Mouse (Mus musculus) midbrain, embryonic 15.5 days (tissue): Measurements from ENCODE around the gene Tead3. TPM values are rescaled to one million over a fixed set of nuclear protein-coding genes. Genes with fewer than 3 reads are reported as not detected.
"Not testable (repeated sequence)": the region's sequence is repeated elsewhere in the genome, so short reads cannot be mapped to it uniquely, and the experiment has no call there.

Experiments used
- ATAC-seq: fragments of 200-750 bp; cut with Nextera tagmentation; replicated peaks from 2 replicates; pipeline ENCODE4 v1.8.0; 2017; ENCODE audit warnings: moderate TSS enrichment
- H3K27ac ChIP-seq: fragments of 300-500 bp; sonication (generic); 2 replicates; pipeline ENCODE4 v1.5.1; 2015; ENCODE audit warnings: mild to moderate bottlenecking, inconsistent platforms
- H3K27me3 ChIP-seq: fragments of 300-500 bp; sonication (generic); replicated peaks from 2 replicates; pipeline ENCODE4 v1.6.1; 2015; ENCODE audit warnings: inconsistent platforms
- H3K36me3 ChIP-seq: fragments of 300-500 bp; sonication (generic); replicated peaks from 2 replicates; pipeline ENCODE4 v1.6.1; 2015; ENCODE audit warnings: inconsistent platforms
- H3K4me1 ChIP-seq: fragments of 300-500 bp; sonication (generic); 2 replicates; pipeline ENCODE4 v1.6.1; 2015; ENCODE audit warnings: inconsistent platforms
- H3K4me2 ChIP-seq: fragments of 300-500 bp; sonication (generic); 2 replicates; pipeline ENCODE4 v1.6.1; 2015; ENCODE audit warnings: inconsistent platforms, mild to moderate bottlenecking, moderate library complexity
- H3K4me3 ChIP-seq: fragments of 300-500 bp; sonication (generic); 2 replicates; pipeline ENCODE4 v1.5.1; 2015; ENCODE audit warnings: mild to moderate bottlenecking, inconsistent platforms
- H3K9ac ChIP-seq: fragments of 300-500 bp; sonication (generic); 2 replicates; pipeline ENCODE4 v1.6.1; 2015; ENCODE audit warnings: mild to moderate bottlenecking, inconsistent platforms
- H3K9me3 ChIP-seq: fragments of 300-500 bp; sonication (generic); 2 replicates; pipeline ENCODE4 v1.6.1; 2016; ENCODE audit warnings: inconsistent platforms
- WGBS: fragments of 180-500 bp; shearing (Covaris S2); methylation state at CpG from one replicate; pipeline ENCODE4 v1.1.7; 2015; ENCODE audit warnings: mixed read lengths; 5-methylcytosine and 5-hydroxymethylcytosine counted together
- polyA plus RNA-seq: library from polyadenylated mRNA; unstranded; fragments of >200 nt; fragmentation: Nextera tagmentation; extraction: Ambion mirVana; gene quantifications from 2 replicates; pipeline ENCODE4 v1.2.1, GENCODE M21; 2015

Gene Tead3
- polyA plus RNA-seq, 1 experiment from 2014 or later, result 1.4 TPM

DNA sequence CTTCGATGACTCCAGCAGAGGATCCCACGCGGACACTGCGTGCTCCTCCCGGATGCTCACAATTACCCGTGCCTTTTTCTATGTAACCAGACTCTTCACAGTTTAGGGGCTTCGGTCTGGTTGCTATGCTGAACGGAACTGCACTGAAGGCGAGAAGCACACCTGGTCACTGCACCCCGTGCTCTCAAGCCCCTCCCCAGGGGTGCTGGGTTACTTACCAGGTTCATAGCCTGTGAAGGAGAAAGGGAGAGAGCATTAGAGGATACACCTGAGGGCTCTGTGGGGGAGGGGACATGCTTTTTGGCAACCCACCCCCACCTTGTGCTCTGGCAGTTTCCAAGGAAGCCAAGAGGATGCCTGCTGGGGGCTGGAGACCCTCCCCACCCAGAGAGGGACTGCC is 15.3 kb downstream of the Tead3 start:
- ATAC-seq, result no peak

GRCm38 (mm10) chr17:28332915-28333546 is 17.6 kb downstream of the Tead3 start:
- Histone ChIP-seq H3K4me3 (no peak overlapping the region), H3K27me3 (no peaks in the 10 kb centered on the region), H3K9ac (no peak overlapping the region), H3K4me2 (peak overlapping the region; percentile 1; the same call in 1 of the 2 replicates), H3K27ac (no peak overlapping the region), H3K9me3 (no peaks in the 10 kb centered on the region), H3K4me1 (peaks cover 20% of the 10 kb centered on the region), H3K36me3 (peaks cover 10% of the 10 kb centered on the region)
- no peak for ATAC-seq
- 69% methylated on average over 31 of the region's 31 CpGs for WGBS

More for the DNA sequence above, 15.3 kb downstream of the Tead3 start:
- Histone ChIP-seq H3K4me2 (no peak overlapping the region), H3K9me3 (no peaks in the 10 kb centered on the region), H3K4me1 (0 out of 2 replicates have a peak, but pooled peaks cover 5% of the 10 kb centered on the region), H3K4me3 (no peak overlapping the region), H3K27me3 (no peaks in the 10 kb centered on the region), H3K36me3 (peaks cover 7% of the 10 kb centered on the region), H3K9ac (no peak overlapping the region), H3K27ac (no peak overlapping the region)
- WGBS, result 73% methylated on average over 10 of the region's 10 CpGs

DNA sequence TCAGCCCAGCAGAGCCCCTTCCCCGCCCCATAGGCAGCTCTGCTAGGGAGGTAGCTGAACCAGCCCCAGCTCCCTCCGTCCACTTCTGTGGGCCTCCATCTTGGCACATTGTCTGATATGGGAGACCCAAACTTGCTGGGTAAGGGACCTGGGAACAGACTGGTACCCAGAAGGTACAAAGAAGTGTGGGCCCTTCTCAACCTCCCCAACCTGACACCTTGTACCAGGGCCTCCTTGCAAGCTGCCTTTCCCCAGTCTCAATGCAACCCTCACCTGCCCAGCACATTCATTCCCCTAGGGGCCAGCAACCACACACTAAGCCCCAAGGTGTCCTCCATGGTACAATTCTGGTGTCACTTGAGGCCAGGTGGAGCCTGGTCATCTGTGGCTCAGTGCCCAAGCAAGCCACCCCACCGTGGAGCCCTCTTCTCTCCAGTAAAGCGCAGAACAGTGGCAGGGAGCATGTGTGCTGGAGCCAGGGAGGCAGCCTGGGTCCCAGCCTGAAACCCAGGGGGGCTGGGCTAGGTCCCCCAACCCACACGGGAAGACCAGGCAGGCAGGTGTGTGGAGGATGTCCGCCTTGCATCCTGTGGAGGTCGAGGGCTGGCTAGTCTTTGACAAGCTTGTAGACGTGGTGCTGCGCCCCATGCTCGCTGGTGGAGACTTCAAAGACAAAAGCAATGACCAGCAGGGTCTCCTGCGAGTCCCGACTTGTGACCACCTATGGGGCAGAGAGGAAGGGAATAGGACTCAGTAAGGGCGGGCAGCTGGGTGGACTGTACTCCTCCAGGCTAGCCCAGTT is 18.3 kb downstream of the Tead3 start:
- H3K27ac ChIP-seq, result no peak overlapping the region
- WGBS, result 47% methylated on average over 13 of the region's 13 CpGs

GRCm38 (mm10) chr17:28331241-28332112 is 19.1 kb downstream of the Tead3 start:
- H3K4me1 ChIP-seq, result peaks cover 29% of the 10 kb centered on the region
- no peaks in the 10 kb centered on the region for H3K27me3 ChIP-seq
- no peaks in the 10 kb centered on the region for H3K9me3 ChIP-seq
- ATAC-seq, result no peak
- H3K36me3 ChIP-seq, result peaks cover 10% of the 10 kb centered on the region
- no peak overlapping the region for H3K4me2 ChIP-seq
- no peak overlapping the region for H3K27ac ChIP-seq
- no peak overlapping the region for H3K4me3 ChIP-seq
- H3K9ac ChIP-seq, result no peak overlapping the region
- 38% methylated on average over 7 of the region's 7 CpGs for WGBS

More for the DNA sequence above, 18.3 kb downstream of the Tead3 start:
- Histone ChIP-seq H3K9ac (no peak overlapping the region), H3K9me3 (no peaks in the 10 kb centered on the region), H3K4me2 (no peak overlapping the region), H3K4me3 (no peak overlapping the region), H3K4me1 (peaks cover 27% of the 10 kb centered on the region), H3K27me3 (no peaks in the 10 kb centered on the region), H3K36me3 (peaks cover 10% of the 10 kb centered on the region)
- no peak for ATAC-seq

- not testable (repeated sequence) for ATAC-seq, H3K27ac ChIP-seq, H3K27me3 ChIP-seq, H3K9me3 ChIP-seq, H3K4me3 ChIP-seq, H3K4me2 ChIP-seq, H3K9ac ChIP-seq
- 73% methylated on average over 8 of the region's 8 CpGs for WGBS
- H3K4me1 ChIP-seq, result peaks cover 29% of the 10 kb centered on the region
- H3K36me3 ChIP-seq, result peaks cover 10% of the 10 kb centered on the region
These were observed 20.0 kb downstream of the Tead3 start for GRCm38 (mm10) chr17:28330590-28330989.

DNA sequence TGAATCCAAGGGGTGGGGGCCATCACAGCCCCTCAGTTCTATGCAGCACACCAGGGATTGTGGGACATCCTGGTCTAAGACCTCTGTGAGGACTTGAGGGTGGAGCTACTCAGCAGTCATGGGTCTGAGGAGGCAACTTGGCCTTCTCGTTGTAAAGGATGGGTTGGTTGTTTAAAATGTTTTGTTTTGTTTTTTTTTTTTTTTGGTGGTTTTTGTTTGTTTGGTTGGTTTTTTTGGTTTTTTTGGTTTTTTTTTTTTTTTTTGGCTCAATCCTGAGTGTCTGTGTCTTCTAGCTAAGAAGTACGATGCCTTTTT is 20.4 kb downstream of the Tead3 start:
- Histone ChIP-seq H3K9me3 (no peaks in the 10 kb centered on the region), H3K27ac (no peak overlapping the region), H3K4me2 (peak overlapping the region; percentile 95), H3K9ac (peak overlapping the region; percentile 97), H3K4me3 (0 out of 2 replicates have a peak overlapping the region, but pooled peaks have one; percentile 69), H3K27me3 (no peaks in the 10 kb centered on the region), H3K4me1 (peaks cover 29% of the 10 kb centered on the region), H3K36me3 (peaks cover 10% of the 10 kb centered on the region)
- no peak for ATAC-seq
- 48% methylated on average over 2 of the region's 2 CpGs for WGBS

- WGBS, result 10% methylated on average over 4 of the region's 4 CpGs
- no peak for ATAC-seq
- no peak overlapping the region for H3K27ac ChIP-seq
- no peaks in the 10 kb centered on the region for H3K27me3 ChIP-seq
- peak overlapping the region; percentile 69 for H3K4me3 ChIP-seq
- H3K4me2 ChIP-seq, result peak overlapping the region; percentile 95
- H3K36me3 ChIP-seq, result peaks cover 10% of the 10 kb centered on the region
- no peaks in the 10 kb centered on the region for H3K9me3 ChIP-seq
- peak overlapping the region; percentile 97 for H3K9ac ChIP-seq
- peaks cover 29% of the 10 kb centered on the region for H3K4me1 ChIP-seq
These were observed 20.9 kb downstream of the Tead3 start for GRCm38 (mm10) chr17:28329503-28330231.

- H3K4me1 ChIP-seq, result peaks cover 29% of the 10 kb centered on the region
- peak overlapping the region; percentile 91 for H3K27ac ChIP-seq
- peak overlapping the region; percentile 95 for H3K4me2 ChIP-seq
- under 1% methylated on average over 25 of the region's 25 CpGs for WGBS
- H3K9me3 ChIP-seq, result no peaks in the 10 kb centered on the region
- peak; percentile 54 for ATAC-seq
- peak overlapping the region; percentile 69 for H3K4me3 ChIP-seq
- no peaks in the 10 kb centered on the region for H3K27me3 ChIP-seq
- H3K36me3 ChIP-seq, result peaks cover 10% of the 10 kb centered on the region
- peak overlapping the region; percentile 97 for H3K9ac ChIP-seq
These were observed 21.7 kb downstream of the Tead3 start for GRCm38 (mm10) chr17:28328946-28329345.

- Histone ChIP-seq H3K9ac (peak within 1 kb of the TSS; percentile 97), H3K27me3 (no peaks in the 10 kb centered on the region), H3K4me1 (peaks cover 29% of the 10 kb centered on the region), H3K36me3 (peaks cover 10% of the 10 kb centered on the region), H3K4me3 (peak within 1 kb of the TSS; percentile 69), H3K9me3 (no peaks in the 10 kb centered on the region), H3K27ac (peak within 1 kb of the TSS; percentile 91), H3K4me2 (peak within 1 kb of the TSS; percentile 95)
- peak; percentile 90 for ATAC-seq
- WGBS, result under 1% methylated on average over 66 of the region's 67 CpGs
These were observed 22.2 kb downstream of the Tead3 start, which contains the start of gene Rpl10a for GRCm38 (mm10) chr17:28328366-28328928. TSS of gene Rpl10a (plus strand) at chr17:28328471.

- H3K27me3 ChIP-seq, result no peaks in the 10 kb centered on the region
- H3K9ac ChIP-seq, result peak overlapping the region; percentile 86
- peak overlapping the region; percentile 69 for H3K4me3 ChIP-seq
- peaks cover 29% of the 10 kb centered on the region for H3K4me1 ChIP-seq
- 7% methylated on average over 22 of the region's 22 CpGs for WGBS
- H3K9me3 ChIP-seq, result no peaks in the 10 kb centered on the region
- peak overlapping the region; percentile 95 for H3K4me2 ChIP-seq
- peak overlapping the region; percentile 91 for H3K27ac ChIP-seq
- peaks cover 10% of the 10 kb centered on the region for H3K36me3 ChIP-seq
- ATAC-seq, result peak; percentile 69
These were observed 22.8 kb downstream of the Tead3 start for GRCm38 (mm10) chr17:28327673-28328325.

DNA sequence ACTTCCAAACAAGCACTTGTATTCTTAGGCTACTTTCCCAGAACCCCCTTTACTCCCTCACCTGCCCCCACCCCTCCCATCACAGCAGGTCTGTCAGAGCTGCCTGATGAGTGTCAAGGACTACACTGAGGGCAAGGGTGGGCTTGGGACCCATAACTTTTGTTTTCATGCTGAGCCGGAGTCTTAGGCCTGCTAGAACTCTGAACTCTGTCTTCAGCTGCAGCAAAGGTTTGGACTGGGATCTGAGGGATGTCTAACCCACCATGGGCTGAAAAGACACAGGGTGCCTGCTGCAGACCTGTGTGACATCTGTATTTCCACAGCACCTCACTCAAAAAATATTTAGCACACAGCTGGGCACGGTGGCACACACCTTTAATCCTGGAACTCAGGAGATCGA is 23.7 kb downstream of the Tead3 start:
- 85% methylated on average over 3 of the region's 3 CpGs for WGBS
- no peaks in the 10 kb centered on the region for H3K9me3 ChIP-seq
- peaks cover 29% of the 10 kb centered on the region for H3K4me1 ChIP-seq
- no peak overlapping the region for H3K4me2 ChIP-seq
- 0 out of 2 replicates have a peak overlapping the region, but pooled peaks have one; percentile 86 for H3K9ac ChIP-seq
- no peak overlapping the region for H3K4me3 ChIP-seq
- 0 out of 2 replicates have a peak overlapping the region, but pooled peaks have one; percentile 91 for H3K27ac ChIP-seq
- H3K27me3 ChIP-seq, result no peaks in the 10 kb centered on the region
- ATAC-seq, result no peak
- H3K36me3 ChIP-seq, result peaks cover 10% of the 10 kb centered on the region
